Mouse (Mus musculus) midbrain, postnatal 0 days (tissue): Measurements from ENCODE around the gene Bag5. TPM values are rescaled to one million over a fixed set of nuclear protein-coding genes. Genes with fewer than 3 reads are reported as not detected.

Source experiments
- ATAC-seq: fragments of 200-750 bp; cut with Nextera tagmentation; 2 replicates; pipeline ENCODE4 v1.8.0; 2017; ENCODE audit warnings: moderate number of reproducible peaks, mild to moderate bottlenecking, moderate TSS enrichment, moderate library complexity; ENCODE audit not compliant: low FRiP score
- DNase-seq: peaks from one replicate; pipeline ENCODE4 v3.0.0-alpha.2; 2015; ENCODE audit warnings: low spot score
- H3K27ac ChIP-seq: fragments of 300-500 bp; sonication (generic); 2 replicates; pipeline ENCODE4 v1.5.1; 2014; ENCODE audit warnings: low read depth, mild to moderate bottlenecking, low read length, mixed read lengths
- H3K27me3 ChIP-seq: fragments of 300-500 bp; sonication (generic); 2 replicates; pipeline ENCODE4 v1.6.1; 2014; ENCODE audit warnings: low read length, control low read depth, mixed read lengths; ENCODE audit not compliant: insufficient read depth
- H3K36me3 ChIP-seq: fragments of 300-500 bp; sonication (generic); 2 replicates; pipeline ENCODE4 v1.6.1; 2014; ENCODE audit warnings: low read length, control low read depth, mixed read lengths; ENCODE audit not compliant: insufficient read depth
- H3K4me1 ChIP-seq: fragments of 300-500 bp; sonication (generic); 2 replicates; pipeline ENCODE4 v1.6.1; 2014; ENCODE audit warnings: mild to moderate bottlenecking, control low read depth, antibody characterized with exemption, low read length, mixed read lengths; ENCODE audit not compliant: insufficient read depth
- H3K4me2 ChIP-seq: fragments of 300-500 bp; sonication (generic); 2 replicates; pipeline ENCODE4 v1.6.1; 2014; ENCODE audit warnings: low read depth, mild to moderate bottlenecking, low read length, mixed read lengths; ENCODE audit not compliant: poor library complexity, severe bottlenecking
- H3K4me3 ChIP-seq: fragments of 300-500 bp; sonication (generic); 2 replicates; pipeline ENCODE4 v1.5.1; 2014; ENCODE audit warnings: low read depth, mild to moderate bottlenecking, low read length, moderate library complexity
- H3K9ac ChIP-seq: fragments of 300-500 bp; sonication (generic); replicated peaks from 2 replicates; pipeline ENCODE4 v1.6.1; 2014; ENCODE audit warnings: mild to moderate bottlenecking, low read length, moderate library complexity, mixed read lengths; ENCODE audit not compliant: poor library complexity, severe bottlenecking
- H3K9me3 ChIP-seq: fragments of 300-500 bp; sonication (generic); 2 replicates; pipeline ENCODE4 v1.6.1; 2016; ENCODE audit warnings: low read length, control low read depth
- CTCF ChIP-seq: IDR thresholded peaks from 2 replicates; pipeline ENCODE4 v1.5.1; 2016; ENCODE audit warnings: antibody characterized with exemption, mild to moderate bottlenecking
- WGBS: fragments of 180-500 bp; shearing (Covaris S2); extraction: QIAGEN DNeasy Blood & Tissue Kit; methylation state at CpG from one replicate; pipeline ENCODE4 v1.1.7; 2014; 5-methylcytosine and 5-hydroxymethylcytosine counted together
- polyA plus RNA-seq: library from polyadenylated mRNA; unstranded; fragments of >200 nt; fragmentation: Nextera tagmentation; extraction: Ambion mirVana; gene quantifications from 2 replicates; pipeline ENCODE4 v1.2.1, GENCODE M21; 2015
- total RNA-seq: library from RNA; depleted of rRNA; stranded (reverse); fragments of >200 nt; gene quantifications from 2 replicates; pipeline ENCODE4 v1.2.3, GENCODE M21; 2014

Gene Bag5
- total and polyA plus RNA-seq, 2 experiments from 2014 or later = 28.7 to 70.8 TPM

GRCm38 (mm10) chr12:111669961-111670360 is 43.1 kb downstream of the Bag5 start:
- no peak overlapping the region for H3K27ac ChIP-seq
- H3K9me3 ChIP-seq = no peaks in the 10 kb centered on the region
- H3K4me3 ChIP-seq = peak overlapping the region; percentile 88
- H3K4me1 ChIP-seq = 0 out of 2 replicates have a peak, but pooled peaks cover 10% of the 10 kb centered on the region
- no peak for ATAC-seq
- H3K27me3 ChIP-seq = no peaks in the 10 kb centered on the region
- H3K36me3 ChIP-seq = no peaks in the 10 kb centered on the region
- peak overlapping the region; percentile 63 for H3K4me2 ChIP-seq
- DNase-seq = no peak
- 23% methylated on average over 8 of the region's 8 CpGs for WGBS
- TF ChIP-seq CTCF = no peak
- peak overlapping the region; percentile 99 for H3K9ac ChIP-seq

- WGBS = 39% methylated on average over 23 of the region's 23 CpGs
- Histone ChIP-seq H3K27me3 (no peaks in the 10 kb centered on the region), H3K4me1 (0 out of 2 replicates have a peak, but pooled peaks cover 10% of the 10 kb centered on the region), H3K4me3 (peak overlapping the region; percentile 88), H3K9ac (0 out of 2 replicates have a peak overlapping the region, but pooled peaks have one; percentile 13), H3K36me3 (no peaks in the 10 kb centered on the region), H3K9me3 (no peaks in the 10 kb centered on the region), H3K27ac (peak overlapping the region; percentile 65), H3K4me2 (peak overlapping the region; percentile 63)
- TF ChIP-seq CTCF = no peak
- ATAC-seq (no peak), DNase-seq (peak; percentile 32)
Measured at GRCm38 (mm10) chr12:111669000-111669788, 43.9 kb downstream of the Bag5 start.

DNA sequence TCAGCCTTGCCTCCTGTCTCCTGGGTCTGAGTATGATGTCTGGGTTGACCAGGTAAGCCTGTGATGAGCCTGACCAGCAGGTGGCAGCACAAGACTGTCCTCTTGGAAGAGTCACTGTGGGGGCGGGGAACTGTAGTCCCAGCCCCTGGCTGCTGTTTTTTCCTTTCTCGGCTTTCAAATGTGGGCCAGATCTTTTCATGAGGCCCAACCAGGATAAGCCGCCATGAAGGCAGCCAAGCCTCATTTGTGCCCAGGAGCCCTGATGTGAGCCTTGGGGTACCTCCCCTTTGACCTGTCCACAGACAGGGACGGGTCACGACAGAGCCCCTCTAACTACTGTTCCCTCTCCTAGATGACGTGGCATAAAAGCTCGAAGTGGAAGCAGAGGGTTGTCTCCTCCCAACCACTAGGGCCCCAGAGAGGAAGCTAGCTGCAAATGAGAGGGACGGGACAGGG is 44.6 kb downstream of the Bag5 start:
- WGBS = 2% methylated on average over 8 of the region's 8 CpGs
- Histone ChIP-seq H3K27ac (peak overlapping the region; percentile 65), H3K9me3 (no peaks in the 10 kb centered on the region), H3K4me3 (no peak overlapping the region), H3K27me3 (no peaks in the 10 kb centered on the region), H3K36me3 (no peaks in the 10 kb centered on the region), H3K4me2 (peak overlapping the region; percentile 63), H3K4me1 (0 out of 2 replicates have a peak, but pooled peaks cover 10% of the 10 kb centered on the region), H3K9ac (0 out of 2 replicates have a peak overlapping the region, but pooled peaks have one; percentile 13)
- TF ChIP-seq CTCF = peak; percentile 98
- ATAC-seq (peak; percentile 51; the same call in 1 of the 2 replicates), DNase-seq (peak; percentile 98)

- 85% methylated on average over 5 of the region's 5 CpGs for WGBS
- TF ChIP-seq CTCF = no peak
Measured at GRCm38 (mm10) chr12:111667421-111667820, 45.6 kb downstream of the Bag5 start.

GRCm38 (mm10) chr12:111666380-111666779 is 46.7 kb downstream of the Bag5 start:
- no peak overlapping the region for H3K9ac ChIP-seq
- no peak for DNase-seq
- H3K4me2 ChIP-seq = no peak overlapping the region
- 84% methylated on average over 13 of the region's 13 CpGs for WGBS
- H3K4me3 ChIP-seq = no peak overlapping the region
- H3K4me1 ChIP-seq = 0 out of 2 replicates have a peak, but pooled peaks cover 4% of the 10 kb centered on the region
- TF ChIP-seq CTCF = no peak
- no peak overlapping the region for H3K27ac ChIP-seq
- H3K9me3 ChIP-seq = no peaks in the 10 kb centered on the region
- no peak for ATAC-seq
- no peaks in the 10 kb centered on the region for H3K36me3 ChIP-seq
- H3K27me3 ChIP-seq = no peaks in the 10 kb centered on the region

More at GRCm38 (mm10) chr12:111667421-111667820, 45.6 kb downstream of the Bag5 start:
- Histone ChIP-seq H3K4me3 (no peak overlapping the region), H3K9me3 (no peaks in the 10 kb centered on the region), H3K27me3 (no peaks in the 10 kb centered on the region), H3K36me3 (no peaks in the 10 kb centered on the region), H3K4me1 (0 out of 2 replicates have a peak, but pooled peaks cover 4% of the 10 kb centered on the region), H3K9ac (no peak overlapping the region), H3K27ac (no peak overlapping the region; the same call in 1 of the 2 replicates), H3K4me2 (no peak overlapping the region)
- no peak for DNase-seq
- no peak for ATAC-seq
